Mouse (Mus musculus): ENCODE results near the gene Apol11b. TPM values are rescaled to one million over a fixed set of nuclear protein-coding genes. Genes with fewer than 3 reads are reported as not detected.

Apol11b gene
- total and polyA plus RNA-seq, 2 experiments from 2014 or later: not detected

GRCm38 (mm10) chr15:77624710-77625109 is 18.4 kb downstream of the Apol11b start:
- H3K4me3 ChIP-seq (ENCODE audit: low read depth, low read length): no peak overlapping the region
- TF ChIP-seq CTCF (IDR thresholded peaks at IDR 0.05; ENCODE audit: low read depth): no peak
- H3K4me1 ChIP-seq (ENCODE audit: insufficient read depth): no peaks in the 10 kb centered on the region
- ATAC-seq (no peak), DNase-seq (no peak)
- H3K9me3 ChIP-seq (ENCODE audit: low read length): no peaks in the 10 kb centered on the region
- no peaks in the 10 kb centered on the region for H3K36me3 ChIP-seq (ENCODE audit: insufficient read depth)
- H3K27me3 ChIP-seq (ENCODE audit: insufficient read depth, low read length): no peaks in the 10 kb centered on the region
- no peak overlapping the region for H3K4me2 ChIP-seq (ENCODE audit: low read depth)
- no peak overlapping the region for H3K27ac ChIP-seq (ENCODE audit: low read depth, low read length)
- no peak overlapping the region for H3K9ac ChIP-seq
- 97% methylated on average over 1 of the region's 1 CpGs for WGBS

DNA sequence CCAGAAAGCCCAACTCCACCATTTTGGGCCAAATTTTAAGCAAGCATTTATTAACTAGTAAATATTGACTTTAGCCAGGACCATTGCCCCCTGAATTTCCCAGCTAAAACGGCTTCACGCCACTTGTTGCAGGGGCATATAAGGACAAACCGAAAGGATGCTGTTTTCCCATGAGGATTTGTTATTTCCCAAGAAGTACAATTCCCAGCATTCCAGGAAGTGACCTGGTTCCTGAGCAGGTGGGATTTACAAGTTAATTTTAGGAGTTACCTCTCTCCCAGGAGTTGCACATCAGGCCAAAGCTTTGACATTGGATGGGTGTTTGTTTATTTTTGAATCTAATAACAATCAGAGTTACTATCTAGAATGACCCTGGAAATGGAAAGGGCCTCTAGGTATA is 37.0 kb downstream of the Apol11b start:
- 93% methylated on average over 3 of the region's 3 CpGs for WGBS
- Histone ChIP-seq H3K27me3 (ENCODE audit: insufficient read depth, low read length) (no peaks in the 10 kb centered on the region), H3K4me2 (ENCODE audit: low read depth) (no peak overlapping the region), H3K36me3 (ENCODE audit: insufficient read depth) (no peaks in the 10 kb centered on the region), H3K9me3 (ENCODE audit: low read length) (no peaks in the 10 kb centered on the region), H3K4me1 (ENCODE audit: insufficient read depth) (no peaks in the 10 kb centered on the region), H3K9ac (no peak overlapping the region), H3K4me3 (ENCODE audit: low read depth, low read length) (no peak overlapping the region), H3K27ac (ENCODE audit: low read depth, low read length) (no peak overlapping the region)
- no peak for TF ChIP-seq CTCF (IDR thresholded peaks at IDR 0.05; ENCODE audit: low read depth)
- DNase-seq: no peak
- no peak for ATAC-seq

GRCm38 (mm10) chr15:77598958-77599357 is 44.1 kb downstream of the Apol11b start, which contains the start of gene Gm36245:
Gene Gm36245, plus strand, starts transcription at chr15:77599258.
- ATAC-seq (peak; percentile 32; the same call in 1 of the 2 replicates), DNase-seq (no peak)
- Histone ChIP-seq H3K4me2 (ENCODE audit: low read depth) (no peak within 1 kb of the TSS), H3K4me1 (ENCODE audit: insufficient read depth) (no peaks in the 10 kb centered on the region), H3K9ac (no peak within 1 kb of the TSS), H3K27ac (ENCODE audit: low read depth, low read length) (no peak within 1 kb of the TSS), H3K4me3 (ENCODE audit: low read depth, low read length) (no peak within 1 kb of the TSS), H3K27me3 (ENCODE audit: insufficient read depth, low read length) (no peaks in the 10 kb centered on the region), H3K36me3 (ENCODE audit: insufficient read depth) (no peaks in the 10 kb centered on the region), H3K9me3 (ENCODE audit: low read length) (no peaks in the 10 kb centered on the region)
- no peak for TF ChIP-seq CTCF (IDR thresholded peaks at IDR 0.05; ENCODE audit: low read depth)
- 86% methylated on average over 1 of the region's 1 CpGs for WGBS

- H3K4me1 ChIP-seq (ENCODE audit: insufficient read depth): no peaks in the 10 kb centered on the region
- no peak overlapping the region for H3K4me3 ChIP-seq (ENCODE audit: low read depth, low read length)
- DNase-seq (no peak), ATAC-seq (no peak)
- no peaks in the 10 kb centered on the region for H3K36me3 ChIP-seq (ENCODE audit: insufficient read depth)
- WGBS: 76% methylated on average over 3 of the region's 3 CpGs
- H3K9ac ChIP-seq: no peak overlapping the region
- H3K27me3 ChIP-seq (ENCODE audit: insufficient read depth, low read length): no peaks in the 10 kb centered on the region
- no peak overlapping the region for H3K4me2 ChIP-seq (ENCODE audit: low read depth)
- no peaks in the 10 kb centered on the region for H3K9me3 ChIP-seq (ENCODE audit: low read length)
- H3K27ac ChIP-seq (ENCODE audit: low read depth, low read length): no peak overlapping the region
- TF ChIP-seq CTCF (IDR thresholded peaks at IDR 0.05; ENCODE audit: low read depth): no peak
Measured at GRCm38 (mm10) chr15:77598429-77598828, 44.7 kb downstream of the Apol11b start.

- Histone ChIP-seq H3K27ac (ENCODE audit: low read depth, low read length) (no peak within 1 kb of the TSS), H3K9ac (no peak within 1 kb of the TSS), H3K4me2 (ENCODE audit: low read depth) (no peak within 1 kb of the TSS), H3K36me3 (ENCODE audit: insufficient read depth) (no peaks in the 10 kb centered on the region), H3K9me3 (ENCODE audit: low read length) (no peaks in the 10 kb centered on the region), H3K4me3 (ENCODE audit: low read depth, low read length) (no peak within 1 kb of the TSS), H3K4me1 (ENCODE audit: insufficient read depth) (no peaks in the 10 kb centered on the region), H3K27me3 (ENCODE audit: insufficient read depth, low read length) (no peaks in the 10 kb centered on the region)
- ATAC-seq (no peak), DNase-seq (no peak)
- 64% methylated on average over 5 of the region's 5 CpGs for WGBS
- no peak for TF ChIP-seq CTCF (IDR thresholded peaks at IDR 0.05; ENCODE audit: low read depth)
Measured at GRCm38 (mm10) chr15:77595961-77596360, 47.1 kb downstream of the Apol11b start, which contains the start of gene Apol10b. Gene Apol10b, minus strand, starts transcription at chr15:77596125.

DNA sequence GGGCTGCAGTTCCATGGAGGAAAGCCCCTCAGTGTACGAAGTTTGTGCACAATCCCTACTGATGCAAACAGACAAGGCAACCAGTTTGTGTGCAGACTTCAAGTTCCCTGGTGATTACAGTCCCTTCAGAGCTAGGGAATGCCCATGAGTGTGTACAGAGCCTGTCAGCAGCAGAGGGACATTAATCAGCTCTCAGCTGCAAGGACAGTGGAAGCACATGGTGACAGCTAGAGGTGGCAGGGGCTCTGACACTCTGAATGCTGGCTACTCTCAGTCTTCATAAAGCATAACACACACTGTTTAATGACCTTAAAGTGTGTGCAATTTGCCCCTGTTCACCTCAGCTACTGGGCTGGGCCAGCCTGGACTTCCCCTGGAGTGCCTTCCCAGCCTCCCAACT is 49.5 kb downstream of the Apol11b start:
- DNase-seq: no peak
- WGBS: 100% methylated on average over 1 of the region's 1 CpGs
- Histone ChIP-seq H3K27me3 (ENCODE audit: insufficient read depth, low read length) (no peaks in the 10 kb centered on the region), H3K9ac (no peak overlapping the region), H3K27ac (ENCODE audit: low read depth, low read length) (no peak overlapping the region), H3K9me3 (ENCODE audit: low read length) (no peaks in the 10 kb centered on the region), H3K4me3 (ENCODE audit: low read depth, low read length) (no peak overlapping the region), H3K4me1 (ENCODE audit: insufficient read depth) (no peaks in the 10 kb centered on the region), H3K4me2 (ENCODE audit: low read depth) (no peak overlapping the region), H3K36me3 (ENCODE audit: insufficient read depth) (no peaks in the 10 kb centered on the region)
- no peak for TF ChIP-seq CTCF (IDR thresholded peaks at IDR 0.05; ENCODE audit: low read depth)
- ATAC-seq: no peak

GRCm38 (mm10) chr15:77590881-77591280 is 52.2 kb downstream of the Apol11b start:
- Histone ChIP-seq H3K27me3 (ENCODE audit: insufficient read depth, low read length) (no peaks in the 10 kb centered on the region), H3K9ac (no peak overlapping the region), H3K27ac (ENCODE audit: low read depth, low read length) (no peak overlapping the region), H3K4me3 (ENCODE audit: low read depth, low read length) (no peak overlapping the region), H3K4me2 (ENCODE audit: low read depth) (no peak overlapping the region), H3K36me3 (ENCODE audit: insufficient read depth) (no peaks in the 10 kb centered on the region), H3K4me1 (ENCODE audit: insufficient read depth) (no peaks in the 10 kb centered on the region), H3K9me3 (ENCODE audit: low read length) (no peaks in the 10 kb centered on the region)
- no peak for ATAC-seq
- 71% methylated on average over 2 of the region's 2 CpGs for WGBS
- DNase-seq: no peak
- no peak for TF ChIP-seq CTCF (IDR thresholded peaks at IDR 0.05; ENCODE audit: low read depth)
